Mouse (Mus musculus) hindbrain, embryonic 11.5 days (tissue): ENCODE results near the gene Dbn1. TPM values are rescaled to one million over a fixed set of nuclear protein-coding genes. Genes with fewer than 3 reads are reported as not detected.

ENCODE experiments used
- ATAC-seq: fragments of 200-750 bp; cut with Nextera tagmentation; 2 replicates; pipeline ENCODE4 v1.8.0; 2017; ENCODE audit warnings: mild to moderate bottlenecking, moderate TSS enrichment, moderate library complexity; ENCODE audit not compliant: low FRiP score
- DNase-seq: peaks from one replicate; pipeline ENCODE4 v3.0.0-alpha.2; 2015; ENCODE audit warnings: low spot score
- H3K27ac ChIP-seq: fragments of 300-500 bp; sonication (generic); 2 replicates; pipeline ENCODE4 v1.5.1; 2014; ENCODE audit warnings: mild to moderate bottlenecking, low read depth, low read length
- H3K27me3 ChIP-seq: fragments of 300-500 bp; sonication (generic); 2 replicates; pipeline ENCODE4 v1.6.1; 2014; ENCODE audit warnings: mild to moderate bottlenecking, low read length, moderate library complexity, mixed read lengths; ENCODE audit not compliant: control insufficient read depth, insufficient read depth
- H3K36me3 ChIP-seq: fragments of 300-500 bp; sonication (generic); 2 replicates; pipeline ENCODE4 v1.6.1; 2014; ENCODE audit warnings: mild to moderate bottlenecking, low read length, moderate library complexity, mixed read lengths; ENCODE audit not compliant: control insufficient read depth, insufficient read depth
- H3K4me1 ChIP-seq: fragments of 300-500 bp; sonication (generic); replicated peaks from 2 replicates; pipeline ENCODE4 v1.6.1; 2014; ENCODE audit warnings: low read length, mixed read lengths; ENCODE audit not compliant: control insufficient read depth, insufficient read depth
- H3K4me2 ChIP-seq: fragments of 300-500 bp; sonication (generic); replicated peaks from 2 replicates; pipeline ENCODE4 v1.6.1; 2014; ENCODE audit warnings: mild to moderate bottlenecking, low read depth, low read length
- H3K4me3 ChIP-seq: fragments of 300-500 bp; sonication (generic); 2 replicates; pipeline ENCODE4 v1.5.1; 2014; ENCODE audit warnings: low read depth, low read length
- H3K9ac ChIP-seq: fragments of 300-500 bp; sonication (generic); 2 replicates; pipeline ENCODE4 v1.6.1; 2014; ENCODE audit warnings: low read depth, low read length
- H3K9me3 ChIP-seq: fragments of 300-500 bp; sonication (generic); 2 replicates; pipeline ENCODE4 v1.6.1; 2016; ENCODE audit warnings: low read length; ENCODE audit not compliant: control insufficient read depth
- WGBS: fragments of 180-500 bp; shearing (Covaris S2); extraction: QIAGEN DNeasy Blood & Tissue Kit; methylation state at CpG from one replicate; pipeline ENCODE4 v1.1.7; 2014; 5-methylcytosine and 5-hydroxymethylcytosine counted together
- polyA plus RNA-seq: library from polyadenylated mRNA; unstranded; fragments of >200 nt; fragmentation: Nextera tagmentation; extraction: Ambion mirVana; gene quantifications from 2 replicates; pipeline ENCODE4 v1.2.1, GENCODE M21; 2014

Dbn1 gene
- polyA plus RNA-seq, 1 experiment from 2014 or later, result 277 TPM

DNA sequence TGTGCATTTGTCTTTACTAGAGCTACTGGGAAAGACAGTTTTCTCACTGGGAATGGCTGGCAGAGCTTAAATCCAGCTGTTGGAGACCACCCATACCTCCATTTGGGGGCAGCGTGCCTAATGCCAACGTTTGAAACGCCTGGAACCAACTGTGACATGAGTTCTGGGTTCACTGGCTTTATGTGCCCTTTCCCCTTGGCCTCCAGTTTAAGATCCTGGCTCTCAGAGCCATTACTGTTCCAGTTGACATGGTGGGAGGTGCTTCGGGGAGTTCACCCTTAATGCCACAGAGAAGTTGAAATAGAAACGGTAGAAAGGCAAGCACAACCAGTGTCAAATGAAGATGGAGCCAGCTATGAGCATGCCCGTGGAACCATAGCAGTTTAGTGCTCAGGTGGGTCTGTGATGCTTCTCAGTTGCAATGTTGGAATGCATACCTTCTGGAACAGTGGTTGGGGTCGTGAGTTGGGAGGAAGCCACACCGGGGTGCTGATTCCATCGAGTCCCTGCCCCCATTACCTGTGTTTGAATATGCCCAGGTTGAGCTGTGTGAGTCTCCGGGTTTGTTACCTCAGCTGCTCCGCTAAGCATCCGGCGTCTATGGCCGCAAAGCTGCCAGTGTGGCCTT, 24.4 kb downstream of the Dbn1 start:
- Histone ChIP-seq H3K27me3 (peaks cover 2% of the 10 kb centered on the region; the same call in 1 of the 2 replicates), H3K4me3 (peak overlapping the region; percentile 62), H3K27ac (peak overlapping the region; percentile 96), H3K4me1 (peaks cover 20% of the 10 kb centered on the region), H3K9me3 (no peaks in the 10 kb centered on the region), H3K36me3 (0 out of 2 replicates have a peak, but pooled peaks cover 6% of the 10 kb centered on the region), H3K4me2 (peak overlapping the region; percentile 91), H3K9ac (peak overlapping the region; percentile 80)
- WGBS, result 9% methylated on average over 14 of the region's 14 CpGs
- ATAC-seq, result no peak; the same call in 1 of the 2 replicates
- DNase-seq, result peak; percentile 34

DNA sequence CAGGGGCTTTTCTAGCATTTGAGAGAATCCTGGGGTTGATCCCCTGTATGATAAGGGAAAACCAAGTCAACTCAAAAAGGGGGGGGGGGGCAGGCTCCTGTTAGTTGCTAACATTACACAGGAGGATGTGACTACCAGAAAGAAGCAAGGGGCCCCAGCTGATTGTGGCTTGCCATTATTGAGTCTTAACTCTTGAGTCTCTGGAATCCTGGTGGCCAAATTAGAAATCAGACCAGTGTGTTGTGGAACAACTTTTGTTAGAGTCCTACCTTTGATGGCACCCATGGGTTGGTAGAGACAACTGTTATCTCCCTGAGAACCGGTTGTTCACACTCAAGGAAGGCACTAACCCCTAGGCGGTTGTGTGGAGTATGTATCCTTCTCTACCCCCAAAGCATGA, 24.9 kb downstream of the Dbn1 start:
- Histone ChIP-seq H3K4me1 (peaks cover 20% of the 10 kb centered on the region), H3K9ac (no peak overlapping the region), H3K27ac (no peak overlapping the region), H3K4me3 (no peak overlapping the region), H3K9me3 (no peaks in the 10 kb centered on the region), H3K27me3 (peaks cover 2% of the 10 kb centered on the region; the same call in 1 of the 2 replicates), H3K4me2 (no peak overlapping the region), H3K36me3 (0 out of 2 replicates have a peak, but pooled peaks cover 6% of the 10 kb centered on the region)
- no peak for DNase-seq
- 46% methylated on average over 2 of the region's 2 CpGs for WGBS
- no peak for ATAC-seq

DNA sequence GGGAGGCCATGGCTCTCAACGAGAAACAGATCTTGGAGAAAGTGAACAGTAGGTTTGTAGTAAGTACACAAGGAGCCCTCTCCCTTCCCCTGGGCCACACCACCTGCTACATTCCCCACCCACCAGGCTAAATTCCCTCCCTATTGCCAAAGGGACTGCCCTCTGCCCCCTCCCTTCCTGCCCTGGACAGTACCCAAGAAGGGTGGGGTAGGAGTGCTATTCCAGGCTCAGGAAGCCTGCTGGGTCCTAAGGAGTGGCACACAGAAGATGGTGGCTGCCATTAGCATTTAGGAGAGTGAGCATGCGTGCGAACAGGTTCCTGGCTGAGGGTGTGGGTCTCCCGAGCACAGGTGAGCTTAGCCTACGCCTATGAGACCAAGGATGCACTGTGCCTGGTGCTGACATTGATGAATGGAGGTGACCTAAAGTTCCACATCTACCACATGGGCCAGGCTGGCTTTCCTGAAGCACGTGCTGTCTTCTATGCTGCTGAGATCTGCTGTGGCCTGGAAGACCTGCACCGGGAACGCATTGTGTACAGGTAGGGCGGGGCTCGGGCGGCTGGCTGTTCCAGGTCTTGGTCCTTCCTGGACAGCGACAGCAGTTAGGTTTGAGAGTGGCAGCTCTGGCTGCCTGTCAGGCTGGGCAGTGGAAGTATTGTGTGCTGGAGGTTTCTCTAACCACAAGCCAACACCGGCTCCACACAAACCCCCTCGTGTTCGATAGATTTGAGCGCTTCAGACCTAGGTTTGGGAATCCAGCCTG, 35.9 kb downstream of the Dbn1 start:
- H3K9ac ChIP-seq, result no peak overlapping the region
- no peak overlapping the region for H3K4me3 ChIP-seq
- no peaks in the 10 kb centered on the region; the same call in 1 of the 2 replicates for H3K4me1 ChIP-seq
- WGBS, result 97% methylated on average over 16 of the region's 16 CpGs
- no peaks in the 10 kb centered on the region for H3K27me3 ChIP-seq
- H3K4me2 ChIP-seq, result no peak overlapping the region
- H3K36me3 ChIP-seq, result peaks cover 12% of the 10 kb centered on the region
- H3K27ac ChIP-seq, result no peak overlapping the region
- DNase-seq (no peak), ATAC-seq (no peak)
- no peaks in the 10 kb centered on the region for H3K9me3 ChIP-seq

DNA sequence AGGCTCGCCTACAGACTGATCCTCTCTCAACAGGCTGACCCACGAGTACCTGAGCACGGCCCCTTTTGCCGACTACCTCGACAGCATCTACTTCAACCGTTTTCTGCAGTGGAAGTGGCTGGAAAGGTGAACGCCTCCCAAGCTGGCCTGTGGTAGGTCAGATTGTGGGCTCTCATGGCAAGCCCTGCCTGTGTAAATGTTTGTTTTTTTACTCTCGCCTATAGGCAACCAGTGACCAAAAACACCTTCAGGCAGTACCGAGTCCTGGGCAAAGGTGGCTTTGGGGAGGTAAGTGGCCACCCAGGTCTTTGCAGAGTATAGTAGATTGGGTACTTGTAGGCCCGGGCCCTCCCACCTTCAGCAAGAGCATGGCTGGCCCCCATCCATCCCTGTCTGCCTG, 36.6 kb downstream of the Dbn1 start:
- WGBS, result 93% methylated on average over 10 of the region's 10 CpGs
- peaks cover 2% of the 10 kb centered on the region; the same call in 1 of the 2 replicates for H3K4me1 ChIP-seq
- no peak for DNase-seq
- H3K9me3 ChIP-seq, result no peaks in the 10 kb centered on the region
- H3K4me3 ChIP-seq, result no peak overlapping the region
- no peak overlapping the region for H3K9ac ChIP-seq
- no peak overlapping the region for H3K27ac ChIP-seq
- peaks cover 12% of the 10 kb centered on the region for H3K36me3 ChIP-seq
- no peak overlapping the region for H3K4me2 ChIP-seq
- H3K27me3 ChIP-seq, result no peaks in the 10 kb centered on the region
- no peak for ATAC-seq

DNA sequence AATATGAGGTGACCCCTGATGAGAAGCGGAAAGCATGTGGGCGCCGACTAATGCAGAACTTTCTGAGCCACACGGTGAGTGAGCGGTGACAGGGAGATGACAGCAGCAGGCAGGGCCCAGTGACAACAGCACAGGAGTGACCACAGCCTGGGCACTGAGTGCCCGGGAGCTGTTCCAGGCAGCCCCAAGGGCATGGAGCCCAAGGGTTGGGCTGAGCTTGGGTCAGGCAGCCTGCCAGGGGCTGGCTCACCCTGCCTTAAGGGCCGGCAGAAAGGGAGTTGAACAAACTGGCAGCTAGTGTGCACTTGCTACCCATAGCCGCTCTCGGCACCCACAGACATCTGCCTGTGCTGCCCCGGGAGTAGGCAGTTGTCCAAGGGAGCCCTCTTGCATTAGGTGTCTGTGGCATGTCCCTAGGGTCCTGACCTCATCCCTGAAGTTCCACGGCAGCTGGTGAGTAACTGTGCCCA, 37.4 kb downstream of the Dbn1 start:
- WGBS, result 94% methylated on average over 11 of the region's 11 CpGs
- H3K36me3 ChIP-seq, result peaks cover 12% of the 10 kb centered on the region
- no peak for ATAC-seq

DNA sequence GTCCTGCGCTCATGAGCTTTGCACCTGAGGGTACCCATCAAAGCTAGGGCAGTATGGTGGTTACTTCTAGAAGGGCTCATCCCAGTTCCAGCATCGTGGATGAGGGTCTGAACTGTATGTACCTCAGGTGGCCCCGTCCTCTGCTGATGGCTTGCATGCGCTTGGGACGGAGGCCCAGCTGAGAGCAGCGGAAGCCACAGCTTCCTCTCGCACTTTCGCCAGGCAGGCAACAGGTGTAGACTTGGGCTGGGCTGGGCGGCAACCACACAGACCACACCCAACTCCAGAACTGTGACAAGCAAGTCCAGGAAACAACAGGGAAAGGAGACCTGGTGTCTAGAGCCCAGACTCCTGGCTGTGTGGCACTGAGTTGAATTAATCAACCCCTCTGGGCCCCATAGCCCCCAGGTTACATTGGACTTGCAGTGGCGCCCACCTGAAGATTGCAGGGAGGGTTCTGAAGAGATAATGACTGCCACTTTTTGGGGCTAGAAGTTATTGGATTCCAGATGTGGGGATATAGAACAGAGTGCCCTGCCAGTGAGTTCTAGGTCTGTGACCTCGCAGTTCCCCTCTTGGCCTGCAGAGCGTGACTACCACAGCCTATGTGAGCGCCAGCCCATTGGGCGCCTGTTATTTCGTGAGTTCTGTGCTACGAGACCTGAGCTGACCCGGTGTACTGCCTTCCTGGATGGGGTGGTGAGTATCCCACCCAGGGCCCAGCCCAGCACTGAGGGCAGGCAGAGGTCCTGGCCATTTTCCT, 38.1 kb downstream of the Dbn1 start:
- ATAC-seq, result no peak

More for the DNA sequence above, 37.4 kb downstream of the Dbn1 start:
- Histone ChIP-seq H3K9me3 (no peaks in the 10 kb centered on the region), H3K27me3 (no peaks in the 10 kb centered on the region), H3K4me2 (no peak overlapping the region), H3K4me1 (peaks cover 2% of the 10 kb centered on the region; the same call in 1 of the 2 replicates), H3K9ac (no peak overlapping the region), H3K4me3 (no peak overlapping the region), H3K27ac (no peak overlapping the region)
- no peak for DNase-seq

DNA sequence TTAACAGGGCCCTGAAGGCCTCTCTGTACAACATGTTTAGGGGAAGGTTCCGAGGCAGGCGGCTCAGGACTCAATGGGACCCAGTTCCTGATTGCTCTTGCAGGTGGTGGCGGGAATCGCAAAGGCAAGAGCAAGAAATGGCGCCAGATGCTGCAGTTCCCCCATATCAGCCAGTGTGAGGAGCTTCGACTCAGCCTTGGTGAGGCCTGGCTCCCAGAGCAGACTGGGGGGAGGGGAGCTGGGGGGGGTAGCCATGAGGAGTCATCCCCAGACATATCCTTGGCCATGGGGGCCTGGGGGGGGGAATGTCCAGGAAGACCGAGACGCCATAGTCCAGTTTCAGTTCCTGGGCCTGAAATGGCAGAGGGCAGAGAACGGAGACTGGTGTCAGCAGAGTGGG, 38.7 kb downstream of the Dbn1 start:
- H3K4me2 ChIP-seq, result no peak overlapping the region
- ATAC-seq, result no peak
- H3K36me3 ChIP-seq, result peaks cover 11% of the 10 kb centered on the region
- no peaks in the 10 kb centered on the region for H3K27me3 ChIP-seq
- no peak overlapping the region for H3K27ac ChIP-seq
- WGBS, result 96% methylated on average over 9 of the region's 9 CpGs
- H3K9me3 ChIP-seq, result no peaks in the 10 kb centered on the region
- no peak overlapping the region for H3K9ac ChIP-seq
- no peak overlapping the region for H3K4me3 ChIP-seq
- peaks cover 2% of the 10 kb centered on the region; the same call in 1 of the 2 replicates for H3K4me1 ChIP-seq
- DNase-seq, result no peak

More for the DNA sequence above, 38.1 kb downstream of the Dbn1 start:
- Histone ChIP-seq H3K36me3 (peaks cover 12% of the 10 kb centered on the region), H3K9ac (no peak overlapping the region), H3K27me3 (no peaks in the 10 kb centered on the region), H3K9me3 (no peaks in the 10 kb centered on the region), H3K27ac (no peak overlapping the region), H3K4me2 (no peak overlapping the region), H3K4me3 (no peak overlapping the region), H3K4me1 (peaks cover 2% of the 10 kb centered on the region; the same call in 1 of the 2 replicates)
- 86% methylated on average over 17 of the region's 17 CpGs for WGBS
- no peak for DNase-seq

DNA sequence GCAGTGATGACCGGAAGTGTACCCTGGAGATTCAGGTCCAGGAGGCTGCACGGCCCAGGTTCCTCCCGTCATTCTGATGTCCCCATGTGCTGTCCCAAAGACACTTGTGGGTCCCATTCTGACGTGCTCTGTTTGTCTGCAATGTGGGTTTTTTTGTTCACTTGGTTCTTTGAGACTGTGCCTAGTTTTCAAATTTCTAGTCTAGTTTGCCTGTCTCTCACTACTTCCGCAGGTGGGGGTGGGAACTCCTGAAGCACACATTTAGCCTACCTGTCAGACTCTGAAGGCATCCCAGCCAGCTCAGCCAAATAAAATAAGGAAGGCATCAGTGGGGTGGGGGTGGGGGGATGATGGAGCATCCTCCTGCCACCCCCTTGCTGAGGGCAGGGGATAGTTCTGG, 39.8 kb downstream of the Dbn1 start:
- Histone ChIP-seq H3K27ac (no peak overlapping the region), H3K9me3 (no peaks in the 10 kb centered on the region), H3K4me1 (peaks cover 2% of the 10 kb centered on the region; the same call in 1 of the 2 replicates), H3K27me3 (no peaks in the 10 kb centered on the region), H3K4me2 (no peak overlapping the region), H3K9ac (no peak overlapping the region), H3K4me3 (no peak overlapping the region), H3K36me3 (peaks cover 8% of the 10 kb centered on the region; the same call in 1 of the 2 replicates)
- ATAC-seq, result no peak
- 94% methylated on average over 5 of the region's 5 CpGs for WGBS
- no peak for DNase-seq
